Mouse (Mus musculus) thymus, postnatal 4 days (tissue): ENCODE data around the gene Cdc25b.
A peak's percentile ranks its signal among the peaks of the same experiment; 100 is the strongest.

ENCODE experiments used
- DNase-seq: peaks from one replicate; pipeline ENCODE4 v3.0.0; 2021

Cdc25b gene

GRCm38 (mm10) chr2:131160671-131161111 is 26.1 kb upstream of the Cdc25b start:
- DNase-seq = no peak

- DNase-seq = no peak
Measured at GRCm38 (mm10) chr2:131163924-131164323, 22.8 kb upstream of the Cdc25b start.

GRCm38 (mm10) chr2:131166172-131166571 is 20.6 kb upstream of the Cdc25b start:
- DNase-seq = no peak

- no peak for DNase-seq
Measured at GRCm38 (mm10) chr2:131167984-131168383, 18.8 kb upstream of the Cdc25b start.

- no peak for DNase-seq
Measured at GRCm38 (mm10) chr2:131168914-131169313, 17.8 kb upstream of the Cdc25b start.

- DNase-seq = no peak
Measured at GRCm38 (mm10) chr2:131170936-131171335, 15.8 kb upstream of the Cdc25b start.

GRCm38 (mm10) chr2:131171401-131172104 is 15.2 kb upstream of the Cdc25b start:
- peak; percentile 79 for DNase-seq

GRCm38 (mm10) chr2:131172322-131172721 is 14.4 kb upstream of the Cdc25b start:
- no peak for DNase-seq

GRCm38 (mm10) chr2:131174700-131175099 is 12.0 kb upstream of the Cdc25b start:
- peak; percentile 54 for DNase-seq

GRCm38 (mm10) chr2:131175286-131175944 is 11.3 kb upstream of the Cdc25b start:
- no peak for DNase-seq

GRCm38 (mm10) chr2:131175945-131176309 is 10.8 kb upstream of the Cdc25b start:
- DNase-seq = no peak

- DNase-seq = no peak
Measured at GRCm38 (mm10) chr2:131176491-131176890, 10.3 kb upstream of the Cdc25b start.

- DNase-seq = no peak
Measured at GRCm38 (mm10) chr2:131177932-131178331, 8.8 kb upstream of the Cdc25b start.

GRCm38 (mm10) chr2:131178828-131179245 is 7.9 kb upstream of the Cdc25b start:
- DNase-seq = no peak

GRCm38 (mm10) chr2:131179246-131179886 is 7.4 kb upstream of the Cdc25b start:
- peak; percentile 67 for DNase-seq

GRCm38 (mm10) chr2:131179990-131180587 is 6.7 kb upstream of the Cdc25b start, which contains the start of gene Cenpb:
TSS of gene Cenpb (minus strand) at chr2:131180067.
- DNase-seq = peak; percentile 88

- DNase-seq = peak; percentile 42
Measured at GRCm38 (mm10) chr2:131186343-131186742, 406 bp upstream of the Cdc25b start.

GRCm38 (mm10) chr2:131187602-131187922 is 813 bp downstream of the Cdc25b start:
- peak; percentile 19 for DNase-seq

- DNase-seq = no peak
Measured at GRCm38 (mm10) chr2:131188311-131188710, 1.6 kb downstream of the Cdc25b start.

- no peak for DNase-seq
Measured at GRCm38 (mm10) chr2:131189521-131190309, 3.0 kb downstream of the Cdc25b start.

GRCm38 (mm10) chr2:131190344-131191004 is 3.7 kb downstream of the Cdc25b start:
- no peak for DNase-seq

- DNase-seq = no peak
Measured at GRCm38 (mm10) chr2:131191005-131191390, 4.2 kb downstream of the Cdc25b start.
